Mouse (Mus musculus): ENCODE data around the gene Cd96. TPM values are rescaled to one million over a fixed set of nuclear protein-coding genes. Genes with fewer than 3 reads are reported as not detected.

Cd96 gene
- polyA plus RNA-seq, 1 experiment from 2014 or later: 0.19 TPM

DNA sequence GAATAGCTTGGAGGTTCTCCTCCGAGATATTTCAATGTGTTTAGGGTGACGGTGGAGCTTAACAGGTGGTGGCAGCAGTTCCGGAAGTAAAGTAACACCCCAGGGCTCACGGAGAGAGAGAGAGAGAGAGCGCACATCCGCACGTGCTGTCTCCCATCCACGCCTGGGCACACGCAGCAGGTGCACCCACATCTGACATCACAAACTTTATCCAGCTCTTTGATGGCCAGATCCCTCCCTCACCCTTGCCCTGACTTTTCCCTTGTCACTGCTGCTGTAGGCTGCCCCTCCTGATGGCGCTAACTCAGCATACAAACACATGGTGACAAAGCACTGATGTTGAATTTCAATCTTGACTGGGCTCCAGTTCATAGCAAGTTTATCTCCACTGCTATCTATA is 113.8 kb downstream of the Cd96 start:
- 81% methylated on average over 10 of the region's 10 CpGs for WGBS
- no peaks in the 10 kb centered on the region for H3K4me1 ChIP-seq
- no peaks in the 10 kb centered on the region for H3K27me3 ChIP-seq (replicated peaks)
- H3K27ac ChIP-seq: no peak overlapping the region
- H3K9me3 ChIP-seq: no peaks in the 10 kb centered on the region
- H3K4me3 ChIP-seq (replicated peaks): no peak overlapping the region
- H3K4me2 ChIP-seq: no peak overlapping the region
- no peak overlapping the region for H3K9ac ChIP-seq
- ATAC-seq (ENCODE audit: insufficient read depth, low FRiP score, low read depth): no peak
- no peaks in the 10 kb centered on the region for H3K36me3 ChIP-seq

- 80% methylated on average over 10 of the region's 10 CpGs for WGBS
- Histone ChIP-seq H3K4me2 (no peak overlapping the region), H3K27me3 (replicated peaks) (no peaks in the 10 kb centered on the region), H3K4me3 (replicated peaks) (no peak overlapping the region), H3K27ac (no peak overlapping the region), H3K4me1 (no peaks in the 10 kb centered on the region), H3K9ac (no peak overlapping the region), H3K36me3 (no peaks in the 10 kb centered on the region), H3K9me3 (no peaks in the 10 kb centered on the region)
- ATAC-seq (ENCODE audit: insufficient read depth, low FRiP score, low read depth): no peak
Observed at GRCm38 (mm10) chr16:46001550-46002166, 118.4 kb downstream of the Cd96 start.

DNA sequence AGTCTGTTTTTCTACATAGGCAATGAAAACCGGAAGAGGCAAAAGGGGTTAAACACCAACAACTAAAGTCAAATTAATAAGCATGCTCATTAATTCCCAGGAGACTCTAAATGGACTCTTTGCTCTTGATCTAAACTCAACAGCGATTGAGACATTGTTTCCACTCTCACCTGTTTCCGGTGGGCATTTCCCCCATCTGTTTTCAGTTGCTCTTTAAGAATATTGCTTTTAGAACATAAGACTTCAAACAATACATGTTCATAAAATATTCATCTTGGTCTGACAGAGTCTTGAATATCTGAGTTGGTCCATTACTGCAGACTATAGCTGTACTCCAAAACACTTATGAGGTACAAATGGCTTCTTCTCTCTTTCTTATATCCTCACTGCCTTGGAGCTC is 119.1 kb downstream of the Cd96 start:
- no peak overlapping the region for H3K9ac ChIP-seq
- 87% methylated on average over 3 of the region's 3 CpGs for WGBS
- no peak overlapping the region for H3K4me3 ChIP-seq (replicated peaks)
- ATAC-seq (ENCODE audit: insufficient read depth, low FRiP score, low read depth): no peak
- no peaks in the 10 kb centered on the region for H3K4me1 ChIP-seq
- no peaks in the 10 kb centered on the region for H3K9me3 ChIP-seq
- no peaks in the 10 kb centered on the region for H3K36me3 ChIP-seq
- H3K4me2 ChIP-seq: no peak overlapping the region
- no peaks in the 10 kb centered on the region for H3K27me3 ChIP-seq (replicated peaks)
- H3K27ac ChIP-seq: no peak overlapping the region

DNA sequence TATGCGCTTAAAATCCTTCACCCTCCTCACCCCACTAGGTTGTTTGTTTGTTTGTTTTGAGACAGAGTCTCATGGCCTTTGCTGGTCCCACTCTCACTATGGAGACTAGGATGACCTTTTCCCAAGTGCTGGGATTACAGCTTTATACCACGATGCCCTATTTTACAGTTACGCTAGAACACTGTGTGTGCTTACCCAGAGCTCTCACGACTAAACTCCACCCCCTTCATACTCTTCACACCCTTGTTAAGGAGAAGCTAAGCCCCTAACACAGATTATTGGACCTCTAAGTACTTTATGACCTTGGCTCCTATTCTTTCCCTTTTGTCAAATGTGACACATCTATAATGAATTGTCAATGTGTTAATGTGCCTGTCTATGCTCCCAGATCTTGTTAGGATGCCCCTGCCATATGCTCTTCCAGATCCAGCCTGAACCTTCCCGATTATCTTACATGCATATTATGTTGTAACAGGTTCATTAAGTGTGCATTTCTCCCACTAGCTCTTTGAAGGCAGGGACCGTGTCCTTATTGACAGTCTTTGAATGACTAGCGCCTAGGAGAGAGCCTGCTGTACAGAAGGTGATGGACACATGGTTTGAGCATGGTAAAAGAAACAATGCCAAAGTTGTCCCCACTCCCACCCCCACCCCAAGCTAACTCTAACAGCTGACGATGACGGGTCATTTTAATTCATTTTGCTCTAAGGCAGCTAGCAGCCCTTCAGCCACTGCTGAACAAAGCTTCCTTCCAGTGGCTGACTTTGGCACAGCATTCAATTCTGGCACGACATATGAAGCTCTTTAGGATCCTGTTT is 120.5 kb downstream of the Cd96 start:
- H3K9ac ChIP-seq: no peak overlapping the region
- no peaks in the 10 kb centered on the region for H3K4me1 ChIP-seq
- H3K4me3 ChIP-seq (replicated peaks): no peak overlapping the region
- no peaks in the 10 kb centered on the region for H3K36me3 ChIP-seq
- WGBS: 72% methylated on average over 10 of the region's 10 CpGs
- H3K27me3 ChIP-seq (replicated peaks): no peaks in the 10 kb centered on the region
- ATAC-seq (ENCODE audit: insufficient read depth, low FRiP score, low read depth): no peak
- H3K4me2 ChIP-seq: no peak overlapping the region
- no peak overlapping the region for H3K27ac ChIP-seq
- no peaks in the 10 kb centered on the region for H3K9me3 ChIP-seq

DNA sequence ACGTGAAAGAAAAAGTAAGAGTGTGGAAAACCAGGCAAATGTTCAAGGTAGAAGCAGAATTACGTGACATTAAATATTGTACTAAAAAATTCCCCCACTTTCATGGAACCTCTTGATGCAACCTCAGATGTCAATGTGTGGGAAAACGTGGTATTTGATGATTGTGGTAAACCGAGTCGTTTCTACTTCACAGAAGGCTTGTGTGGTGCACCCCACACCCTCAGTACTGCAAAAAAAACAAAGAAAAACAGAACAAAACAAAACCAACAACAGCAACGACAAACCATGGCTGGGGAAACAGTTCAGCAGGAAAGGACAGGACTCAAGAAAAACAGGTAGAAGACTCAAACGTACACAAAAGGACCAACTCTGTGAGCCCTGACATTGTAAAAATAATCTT is 121.8 kb downstream of the Cd96 start:
- H3K4me2 ChIP-seq: no peak overlapping the region

DNA sequence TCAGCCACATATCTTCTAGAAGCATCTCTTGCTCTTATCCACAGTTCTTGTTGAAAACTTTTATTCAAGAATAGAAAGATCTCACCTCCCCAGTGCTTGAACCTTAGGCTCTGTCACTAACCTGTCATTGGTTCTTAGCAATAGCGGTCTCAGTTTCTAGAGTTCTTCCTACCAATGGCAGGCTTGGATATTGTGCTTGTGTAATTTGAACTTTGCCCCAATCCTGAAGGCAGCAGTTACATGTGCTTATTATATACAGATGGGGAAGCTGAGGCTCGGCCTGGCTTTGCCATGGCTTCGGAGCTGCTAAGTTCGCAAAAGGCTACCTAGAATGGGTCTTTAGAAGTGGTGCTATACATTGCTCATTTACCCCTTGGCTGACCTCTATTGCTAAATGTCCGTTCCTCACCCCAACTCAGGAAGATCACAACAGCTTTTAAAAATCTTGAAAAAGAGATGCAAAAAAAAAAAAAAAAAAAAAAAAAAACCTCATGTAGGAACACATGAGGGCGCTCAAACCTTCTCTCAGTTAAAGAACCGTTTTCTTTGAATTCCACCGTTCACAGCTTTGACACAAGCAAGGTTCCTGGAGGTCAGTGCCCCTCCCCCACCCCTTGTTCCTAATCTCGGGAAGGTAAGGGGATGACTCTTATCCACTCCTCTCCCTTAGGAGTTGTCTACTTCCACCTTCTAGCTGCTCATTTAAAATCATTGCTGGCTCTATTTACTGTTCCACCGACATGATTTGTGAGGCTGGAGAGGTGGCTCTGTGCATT is 129.0 kb downstream of the Cd96 start:
- Histone ChIP-seq H3K27ac (no peak overlapping the region), H3K27me3 (replicated peaks) (no peaks in the 10 kb centered on the region), H3K36me3 (no peaks in the 10 kb centered on the region), H3K9ac (no peak overlapping the region), H3K4me2 (no peak overlapping the region), H3K4me3 (replicated peaks) (no peak overlapping the region), H3K9me3 (no peaks in the 10 kb centered on the region), H3K4me1 (no peaks in the 10 kb centered on the region)
- WGBS: 46% methylated on average over 10 of the region's 10 CpGs
- ATAC-seq (ENCODE audit: insufficient read depth, low FRiP score, low read depth): no peak

More for the DNA sequence above, 121.8 kb downstream of the Cd96 start:
- Histone ChIP-seq H3K36me3 (no peaks in the 10 kb centered on the region), H3K27me3 (replicated peaks) (no peaks in the 10 kb centered on the region), H3K4me1 (no peaks in the 10 kb centered on the region), H3K4me3 (replicated peaks) (no peak overlapping the region), H3K9ac (no peak overlapping the region), H3K27ac (no peak overlapping the region), H3K9me3 (no peaks in the 10 kb centered on the region)
- 77% methylated on average over 7 of the region's 7 CpGs for WGBS
- no peak for ATAC-seq (ENCODE audit: insufficient read depth, low FRiP score, low read depth)

GRCm38 (mm10) chr16:45986236-45986635 is 133.8 kb downstream of the Cd96 start:
- no peaks in the 10 kb centered on the region for H3K4me1 ChIP-seq
- no peak overlapping the region for H3K9ac ChIP-seq
- no peak for ATAC-seq (ENCODE audit: insufficient read depth, low FRiP score, low read depth)
- H3K9me3 ChIP-seq: no peaks in the 10 kb centered on the region
- no peaks in the 10 kb centered on the region for H3K27me3 ChIP-seq (replicated peaks)
- no peaks in the 10 kb centered on the region for H3K36me3 ChIP-seq
- no peak overlapping the region for H3K4me2 ChIP-seq
- no peak overlapping the region for H3K4me3 ChIP-seq (replicated peaks)
- WGBS: 77% methylated on average over 1 of the region's 1 CpGs
- H3K27ac ChIP-seq: no peak overlapping the region

Other genes with a start within 250 kb of the Cd96 start
- gene Phldb2, start 166.7 kb downstream of the Cd96 start, polyA plus RNA-seq (2015; fragmentation: Nextera tagmentation; extraction: Ambion mirVana): 31.4 and 33.3 TPM in 2 replicates
- 2.2 and 2.4 TPM in 2 replicates for gene Plcxd2, start 110.0 kb downstream of the Cd96 start, polyA plus RNA-seq (2015; fragmentation: Nextera tagmentation; extraction: Ambion mirVana)
- 3.5 and 8.6 TPM in 2 replicates for gene Gm4737, start 34.8 kb upstream of the Cd96 start, polyA plus RNA-seq (2015; fragmentation: Nextera tagmentation; extraction: Ambion mirVana)